Mouse (Mus musculus): Measurements from ENCODE around the gene Gm4131.

GRCm38 (mm10) chr14:62457420-62458181 lies 109.1 kb downstream of the Gm4131 start:
- TF ChIP-seq POLR2A (IDR thresholded peaks at IDR 0.05; ENCODE audit: insufficient read depth, low read depth, low read length) (no peak), CTCF (IDR thresholded peaks at IDR 0.05; ENCODE audit: insufficient read depth, low read depth, low read length) (peak; percentile 75)
